Mouse (Mus musculus) left cerebral cortex, postnatal 10 days (tissue): ENCODE results near the gene Ckap2. TPM values are rescaled to one million over a fixed set of nuclear protein-coding genes. Genes with fewer than 3 reads are reported as not detected.

Experiments used
- total RNA-seq, 2 experiments: library from RNA; stranded (reverse); gene quantifications; 2 replicates each; pipeline ENCODE4 v1.2.3; 2021

Gene Ckap2
- total RNA-seq, 2 experiments from 2014 or later = 2.2 to 2.4 TPM

Other genes starting within 250 kb of the Ckap2 start
- not detected for gene Defb35, start 247.5 kb downstream of the Ckap2 start, total RNA-seq
- gene Defb13, start 239.1 kb downstream of the Ckap2 start, total RNA-seq = not detected
- gene Fam90a1a, start 227.1 kb downstream of the Ckap2 start, total RNA-seq = not detected
- not detected for gene Ccdc70, start 216.0 kb downstream of the Ckap2 start, total RNA-seq
- gene Atp7b, start 125.5 kb downstream of the Ckap2 start, total RNA-seq = 1 to 10 TPM; 2.6 to 3.1 TPM
- gene Alg11, start 125.1 kb downstream of the Ckap2 start, total RNA-seq = 10 to 100 TPM; 27.1 to 30.1 TPM
- under 1 TPM in 1 of 2 experiments, not detected in 1; 0.66 TPM for gene Nek5, start 60.8 kb downstream of the Ckap2 start, total RNA-seq
- 1 to 10 TPM; 2.6 TPM for gene Nek3, start 19.4 kb downstream of the Ckap2 start, total RNA-seq
- gene Vps36, start 7.0 kb upstream of the Ckap2 start, total RNA-seq = 10 to 100 TPM; 41.1 to 41.5 TPM
- gene Thsd1, start 41.5 kb upstream of the Ckap2 start, total RNA-seq = 1 to 10 TPM; 4.8 to 5.9 TPM
- gene Tpte, start 97.6 kb upstream of the Ckap2 start, total RNA-seq = not detected
- gene Slc25a15, start 212.8 kb upstream of the Ckap2 start, total RNA-seq = 10 to 100 TPM in 1 of 2 experiments, 1 to 10 TPM in 1; 9.0 to 10.1 TPM
- gene Mrps31, start 225.5 kb upstream of the Ckap2 start, total RNA-seq = 10 to 100 TPM; 23.5 to 24.1 TPM